Mouse (Mus musculus) lung, adult 2 months (tissue): ENCODE results near the gene Phactr1. TPM values are rescaled to one million over a fixed set of nuclear protein-coding genes. Genes with fewer than 3 reads are reported as not detected.

Experiments
- DNase-seq: peaks from one replicate; pipeline ENCODE4 v3.0.0; 2022
- H3K4me1 ChIP-seq: fragments of 200-500 bp; 2 replicates; pipeline ENCODE4 v1.6.1; 2011; ENCODE audit warnings: low read length; ENCODE audit not compliant: control insufficient read depth, insufficient read depth
- H3K4me3 ChIP-seq: fragments of 200-500 bp; replicated peaks from 2 replicates; pipeline ENCODE3; 2011; ENCODE audit warnings: low read depth, mild to moderate bottlenecking, control low read depth, low read length; ENCODE audit errors: extremely low read depth
- CTCF ChIP-seq: fragments of 200-500 bp; IDR thresholded peaks from 2 replicates; pipeline ENCODE4 v1.5.1; 2011; ENCODE audit warnings: mild to moderate bottlenecking, low read length, control low read depth; ENCODE audit not compliant: insufficient read depth
- POLR2A ChIP-seq: fragments of 200-500 bp; IDR thresholded peaks from 2 replicates; pipeline ENCODE4 v1.6.1; 2011; ENCODE audit warnings: low read depth, mild to moderate bottlenecking, control low read depth, low read length, borderline replicate concordance; ENCODE audit errors: extremely low read depth
- WGBS: fragments of 180-500 bp; shearing (Covaris S2); methylation state at CpG from one replicate; pipeline ENCODE4 v1.1.7; 2018; 5-methylcytosine and 5-hydroxymethylcytosine counted together
- polyA plus RNA-seq: library from polyadenylated mRNA; depleted of rRNA; stranded (reverse); fragments of >200 nt; gene quantifications from 2 replicates; pipeline ENCODE4 v1.2.3, GENCODE M21; 2012

The Phactr1 gene
- polyA plus RNA-seq, 1 experiment = 40.7 TPM

DNA sequence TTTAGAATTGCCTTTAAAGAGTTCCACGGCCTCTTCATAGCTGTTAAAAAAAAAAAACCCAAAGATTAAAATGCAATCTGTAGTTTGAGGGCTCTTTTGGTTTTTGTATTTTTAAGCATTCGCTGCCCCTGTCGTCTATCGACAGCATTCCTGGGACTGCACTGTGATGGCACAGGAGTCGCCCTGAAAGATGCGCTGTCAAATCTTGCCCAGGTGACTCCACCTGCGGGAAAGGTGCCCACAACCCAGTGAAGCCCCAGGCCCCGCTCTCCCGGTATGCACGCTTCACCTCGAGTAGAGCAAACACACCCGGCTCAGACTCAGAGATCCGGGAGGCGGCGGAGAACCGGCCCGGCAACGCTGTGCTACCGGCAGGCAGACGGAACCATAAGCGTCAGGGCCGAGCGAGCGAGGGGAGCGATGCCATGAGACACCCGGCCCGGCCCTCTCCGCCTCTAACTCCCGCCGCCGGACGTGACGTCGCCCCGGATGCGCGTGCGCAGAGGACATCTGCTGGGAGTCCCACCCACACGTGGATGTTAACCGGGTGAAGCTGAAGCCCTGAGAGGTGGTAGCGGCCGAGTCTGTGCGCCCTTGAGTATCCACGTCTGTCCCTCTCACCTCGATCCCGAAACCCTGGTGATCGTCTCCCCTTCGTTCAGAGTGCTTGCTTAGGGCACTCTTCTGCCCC lies 490.7 kb downstream of the Phactr1 start, which contains the start of gene Tbc1d7:
Tbc1d7 (minus strand) TSS at position 482 of the 691 bp plus-strand sequence.
- DNase-seq = peak; percentile 99
- Histone ChIP-seq H3K4me3 (peak within 1 kb of the TSS; percentile 74), H3K4me1 (no peaks in the 10 kb centered on the region)
- under 1% methylated on average over 48 of the region's 48 CpGs for WGBS
- peak; percentile 94; the same call in 1 of the 2 replicates for TF ChIP-seq POLR2A
- TF ChIP-seq CTCF = no peak

DNA sequence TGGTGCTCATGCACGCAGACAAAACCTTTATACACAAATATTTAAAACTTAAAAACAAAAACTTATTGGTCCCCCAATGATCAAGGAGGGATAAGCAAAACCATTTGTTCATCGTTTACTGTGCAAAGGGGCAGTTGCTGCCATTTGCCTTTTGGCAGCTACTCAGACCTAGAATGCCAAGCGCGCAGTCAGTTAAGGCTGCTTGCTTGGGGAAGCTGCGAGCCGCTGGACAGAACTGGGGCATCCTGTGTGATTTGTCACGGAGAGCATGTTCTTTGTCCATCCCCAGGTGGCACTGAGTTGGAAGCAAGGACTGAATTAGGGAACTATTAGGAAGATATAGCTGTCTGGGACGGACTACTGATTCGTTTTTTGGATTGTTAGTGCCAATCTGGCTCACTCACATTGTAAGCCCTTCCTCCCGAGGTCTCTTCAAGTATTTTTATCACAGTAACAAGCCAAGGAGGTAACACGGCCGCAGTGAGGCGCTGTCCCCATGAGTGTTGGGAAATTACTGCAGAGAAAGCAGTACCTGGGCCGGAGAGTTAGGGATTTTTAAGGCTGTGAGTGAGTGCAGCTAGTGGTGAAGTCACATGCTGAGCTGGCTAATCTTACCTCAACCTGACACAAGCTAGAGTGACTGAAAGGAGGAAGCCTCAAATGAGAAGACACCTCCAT lies 491.8 kb downstream of the Phactr1 start:
- DNase-seq = no peak
- 37% methylated on average over 14 of the region's 14 CpGs for WGBS
- Histone ChIP-seq H3K4me3 (no peak overlapping the region), H3K4me1 (no peaks in the 10 kb centered on the region)
- TF ChIP-seq CTCF = peak; percentile 15; the same call in 1 of the 2 replicates
- no peak for TF ChIP-seq POLR2A

DNA sequence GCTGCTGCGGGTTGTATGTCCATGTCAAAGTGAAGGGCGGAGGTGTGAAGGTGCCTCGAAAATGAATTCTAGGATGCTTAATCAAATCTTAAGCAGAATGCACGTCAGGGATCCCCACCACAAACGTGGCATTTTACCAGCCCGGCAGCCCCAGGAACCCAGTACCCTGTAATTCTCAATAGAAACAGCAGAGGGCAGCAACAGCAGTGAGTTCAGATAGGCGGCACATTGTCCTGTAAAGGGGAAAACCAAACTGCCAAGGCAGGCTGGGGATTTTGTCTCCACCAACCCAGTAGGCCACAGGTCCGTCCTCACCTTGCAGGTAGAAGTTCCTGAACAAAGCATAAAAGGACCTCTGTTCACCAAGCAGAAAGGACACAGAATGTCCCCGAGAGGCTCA lies 492.8 kb downstream of the Phactr1 start:
- TF ChIP-seq POLR2A (no peak), CTCF (peak; percentile 66)
- 13% methylated on average over 9 of the region's 9 CpGs for WGBS

DNA sequence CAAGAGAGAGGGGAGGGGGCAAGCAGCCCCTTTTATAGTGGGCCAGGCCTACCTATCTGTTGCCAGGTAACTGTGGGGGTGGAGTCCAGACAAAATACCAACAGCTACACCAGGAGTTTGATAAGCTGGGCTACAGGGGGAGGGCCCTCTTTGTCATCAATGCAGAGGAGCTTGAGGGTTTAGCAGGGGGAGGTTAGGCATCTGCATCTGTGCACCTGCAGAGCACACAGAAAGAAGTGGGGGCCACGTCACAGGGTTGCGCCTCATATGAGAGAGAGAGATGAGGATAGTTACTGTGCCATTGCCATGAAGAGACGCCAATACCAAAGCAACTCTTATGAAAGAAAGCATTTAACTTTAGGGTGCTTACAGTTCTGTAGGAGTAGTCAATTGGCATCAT lies 496.3 kb downstream of the Phactr1 start:
- TF ChIP-seq CTCF = no peak
- no peak for TF ChIP-seq POLR2A
- Histone ChIP-seq H3K4me1 (no peaks in the 10 kb centered on the region), H3K4me3 (no peak overlapping the region)
- WGBS = 98% methylated on average over 3 of the region's 3 CpGs
- DNase-seq = no peak

More for the DNA sequence above, 492.8 kb downstream of the Phactr1 start:
- peak; percentile 73 for DNase-seq
- Histone ChIP-seq H3K4me1 (no peaks in the 10 kb centered on the region), H3K4me3 (no peak overlapping the region)

DNA sequence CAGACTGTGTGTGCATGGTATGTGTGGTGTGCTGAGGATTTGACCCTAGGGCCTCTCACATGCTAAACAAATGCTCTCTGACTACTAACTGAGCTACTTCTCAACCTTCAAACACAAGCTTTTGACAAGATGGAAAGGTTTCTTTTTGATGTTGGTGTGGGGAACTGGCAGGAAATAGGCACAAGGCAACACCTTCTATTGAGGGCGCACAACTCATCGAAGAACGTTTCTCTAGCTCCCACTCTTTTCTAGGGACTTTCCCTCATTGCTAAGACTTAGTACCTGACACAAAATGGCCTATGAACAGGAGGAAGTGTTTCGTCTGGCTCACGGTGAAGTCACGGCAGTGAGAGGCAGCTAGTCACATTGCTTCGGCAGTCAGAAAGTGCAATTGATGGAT lies 496.9 kb downstream of the Phactr1 start:
- Histone ChIP-seq H3K4me3 (no peak overlapping the region), H3K4me1 (no peaks in the 10 kb centered on the region)
- TF ChIP-seq CTCF = no peak
- no peak for TF ChIP-seq POLR2A
- 70% methylated on average over 7 of the region's 7 CpGs for WGBS
- DNase-seq = no peak

DNA sequence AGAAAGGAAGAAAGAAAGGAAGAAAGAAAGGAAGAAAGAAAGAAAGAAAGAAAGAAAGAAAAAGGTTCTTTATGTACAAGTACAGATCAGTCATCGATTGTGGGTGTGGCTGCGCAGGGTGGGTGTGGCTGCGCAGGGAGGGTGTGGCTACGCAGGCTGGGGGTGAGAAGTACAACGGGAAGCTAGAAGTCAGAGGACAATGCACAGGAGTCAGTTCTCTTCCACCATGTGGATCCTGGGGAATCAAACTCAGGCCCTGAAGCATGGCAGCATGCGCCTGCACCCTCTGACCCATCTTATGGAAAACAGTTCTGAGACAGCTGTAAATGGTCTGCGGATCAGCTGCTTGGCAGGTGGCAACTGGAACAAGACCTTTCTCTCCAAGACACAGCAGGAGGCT lies 500.7 kb downstream of the Phactr1 start:
- H3K4me1 ChIP-seq = no peaks in the 10 kb centered on the region
- no peak for TF ChIP-seq CTCF
- no peak for TF ChIP-seq POLR2A
- DNase-seq = no peak
- WGBS = 68% methylated on average over 7 of the region's 7 CpGs
- H3K4me3 ChIP-seq = no peak overlapping the region

DNA sequence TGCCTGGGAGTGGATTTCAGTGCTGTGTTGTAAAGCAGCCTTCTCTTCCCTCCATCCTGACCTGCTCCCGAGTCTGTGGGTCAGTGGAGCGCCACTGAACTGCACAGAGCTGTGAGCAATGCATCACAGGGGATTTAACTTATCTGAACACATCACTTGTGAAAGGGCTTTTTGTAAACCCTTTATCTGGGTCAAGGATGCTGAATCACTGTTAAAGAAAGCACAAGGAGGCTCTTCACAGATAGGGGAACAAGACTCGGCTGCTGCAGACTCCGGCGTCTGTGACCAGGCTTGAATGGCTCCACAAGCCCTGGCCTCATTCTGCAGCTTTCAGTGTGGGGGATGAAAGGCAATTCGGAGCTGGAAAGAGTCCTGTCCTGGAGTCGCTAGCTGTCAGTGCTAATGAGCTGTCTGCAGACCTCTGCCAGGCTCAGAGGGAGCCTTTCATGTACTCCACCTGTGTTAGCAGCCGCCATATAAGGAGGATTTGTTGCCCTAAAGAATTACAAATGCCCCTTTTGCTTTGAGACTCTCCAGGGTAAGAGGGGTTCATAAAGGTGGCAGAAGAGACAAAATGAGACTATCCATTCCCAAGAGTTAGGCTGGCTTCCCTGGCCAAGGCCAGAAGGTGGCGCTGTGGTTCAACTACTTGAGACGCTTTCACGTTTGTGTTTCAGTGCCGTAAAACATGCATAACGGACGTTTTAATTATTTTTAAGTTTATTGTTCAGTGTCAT lies 502.2 kb downstream of the Phactr1 start:
- DNase-seq = peak; percentile 81
- Histone ChIP-seq H3K4me3 (no peak overlapping the region), H3K4me1 (no peaks in the 10 kb centered on the region)
- TF ChIP-seq CTCF = peak; percentile 98
- TF ChIP-seq POLR2A = no peak
- 16% methylated on average over 14 of the region's 14 CpGs for WGBS

DNA sequence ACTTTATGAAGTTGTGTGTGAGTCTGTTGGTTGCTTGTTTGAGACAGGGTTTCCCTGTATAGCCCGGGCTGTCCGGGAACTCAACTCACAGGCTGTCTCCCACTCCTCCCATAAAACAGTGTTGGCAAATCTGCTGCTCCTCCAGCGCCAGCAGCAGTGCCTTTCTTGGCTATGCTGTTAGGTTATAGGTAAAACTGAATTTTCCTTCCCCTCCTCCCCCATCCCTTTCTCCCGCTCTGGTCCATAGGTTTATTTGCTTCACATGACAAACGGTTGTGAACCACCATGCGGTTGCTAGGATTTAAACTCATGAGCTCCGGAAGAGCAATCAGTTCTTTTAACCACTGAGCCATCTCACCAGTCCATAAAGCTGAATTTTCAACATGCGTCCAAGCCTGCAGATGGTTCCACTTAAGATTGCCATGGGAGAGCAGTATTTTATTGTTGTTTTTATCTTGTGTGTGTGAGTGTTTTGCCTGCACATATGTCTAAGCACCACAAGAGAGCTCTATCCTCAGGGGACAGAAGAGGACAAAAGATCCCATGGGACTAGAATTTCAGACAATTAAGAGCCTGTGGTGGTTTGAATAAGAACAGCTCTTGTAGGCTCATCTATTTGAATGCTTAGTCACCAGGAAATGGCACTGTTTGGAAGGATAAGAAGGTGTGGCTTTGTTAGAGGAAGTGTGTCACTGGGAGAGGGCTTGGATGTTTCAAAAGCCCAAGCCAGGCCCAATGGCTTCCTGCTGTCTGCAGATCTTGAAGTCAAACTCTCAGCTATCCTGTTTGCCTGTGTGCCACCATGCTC lies 503.0 kb downstream of the Phactr1 start:
- Histone ChIP-seq H3K4me3 (no peak overlapping the region), H3K4me1 (no peaks in the 10 kb centered on the region)
- TF ChIP-seq CTCF (no peak), POLR2A (no peak)
- no peak for DNase-seq
- WGBS = 52% methylated on average over 8 of the region's 8 CpGs

DNA sequence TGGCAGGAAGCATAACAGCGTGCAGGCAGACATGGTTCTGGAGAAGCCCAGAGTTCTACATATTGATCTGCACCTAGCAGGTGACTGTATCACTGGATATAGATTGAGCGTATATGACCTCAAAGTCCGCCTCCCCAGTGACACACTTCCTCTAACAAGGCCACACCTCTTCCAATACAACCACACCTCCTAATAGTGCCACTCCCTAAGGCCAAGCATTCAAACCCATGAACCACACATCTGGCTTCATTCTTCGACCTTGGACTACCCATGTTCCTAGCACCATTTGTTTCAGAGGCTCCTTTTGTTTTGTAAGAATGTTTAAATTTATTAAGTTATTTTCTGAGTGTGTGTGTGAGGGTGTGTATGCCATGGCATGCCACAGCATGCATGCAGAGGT lies 507.3 kb downstream of the Phactr1 start:
- H3K4me3 ChIP-seq = no peak overlapping the region
- 95% methylated on average over 4 of the region's 4 CpGs for WGBS
- H3K4me1 ChIP-seq = peaks cover 9% of the 10 kb centered on the region
- no peak for DNase-seq
- TF ChIP-seq CTCF (no peak), POLR2A (no peak)
